Mouse (Mus musculus) MN1 (cell line): ENCODE results near the gene Mta1.
A peak's percentile ranks its signal among the peaks of the same experiment; 100 is the strongest.

Source experiments
- DNase-seq: peaks from one replicate; pipeline ENCODE4 v3.0.0-alpha.2; 2016; ENCODE audit warnings: low spot score

The Mta1 gene

GRCm38 (mm10) chr12:113098530-113099151 lies 563 bp downstream of the Mta1 start:
- no peak for DNase-seq

GRCm38 (mm10) chr12:113099470-113100237 lies 1.6 kb downstream of the Mta1 start:
- DNase-seq = no peak

GRCm38 (mm10) chr12:113100448-113101076 lies 2.5 kb downstream of the Mta1 start:
- DNase-seq = peak; percentile 13

- no peak for DNase-seq
These were observed 3.3 kb downstream of the Mta1 start for GRCm38 (mm10) chr12:113101251-113101960.

GRCm38 (mm10) chr12:113102461-113102860 lies 4.4 kb downstream of the Mta1 start:
- peak; percentile 37 for DNase-seq

GRCm38 (mm10) chr12:113103846-113104451 lies 5.9 kb downstream of the Mta1 start:
- DNase-seq = no peak

- no peak for DNase-seq
These were observed 8.3 kb downstream of the Mta1 start for GRCm38 (mm10) chr12:113106386-113106785.

GRCm38 (mm10) chr12:113107431-113108124 lies 9.5 kb downstream of the Mta1 start:
- DNase-seq = no peak

GRCm38 (mm10) chr12:113108528-113109283 lies 10.6 kb downstream of the Mta1 start:
- no peak for DNase-seq

- no peak for DNase-seq
These were observed 11.7 kb downstream of the Mta1 start for GRCm38 (mm10) chr12:113109801-113110200.

GRCm38 (mm10) chr12:113114141-113114540 lies 16.1 kb downstream of the Mta1 start:
- DNase-seq = no peak

- DNase-seq = no peak
These were observed 16.9 kb downstream of the Mta1 start for GRCm38 (mm10) chr12:113114856-113115538.

GRCm38 (mm10) chr12:113119516-113120410 lies 21.7 kb downstream of the Mta1 start:
- peak; percentile 77 for DNase-seq

GRCm38 (mm10) chr12:113124726-113125125 lies 26.6 kb downstream of the Mta1 start:
- DNase-seq = no peak

- DNase-seq = no peak
These were observed 32.7 kb downstream of the Mta1 start for GRCm38 (mm10) chr12:113130732-113131131.

GRCm38 (mm10) chr12:113131601-113132000 lies 33.5 kb downstream of the Mta1 start:
- DNase-seq = no peak

GRCm38 (mm10) chr12:113132567-113132966 lies 34.5 kb downstream of the Mta1 start:
- DNase-seq = peak; percentile 92

GRCm38 (mm10) chr12:113133260-113133659 lies 35.2 kb downstream of the Mta1 start:
- peak; percentile 83 for DNase-seq

GRCm38 (mm10) chr12:113133861-113134403 lies 35.9 kb downstream of the Mta1 start:
- no peak for DNase-seq
